Mouse (Mus musculus) brain, adult 2 months (tissue): ENCODE measurements at regions not wholly inside any gene's neighbourhood (a gene's known extent, or its start where the extent isn't known, plus 50 kb on each side); places are given as distances from the start of the nearest gene placed in this dataset.

Experiments used
- DNase-seq: peaks from one replicate; pipeline ENCODE4 v3.0.0; 2011; ENCODE audit warnings: low read depth, low spot score

DNA sequence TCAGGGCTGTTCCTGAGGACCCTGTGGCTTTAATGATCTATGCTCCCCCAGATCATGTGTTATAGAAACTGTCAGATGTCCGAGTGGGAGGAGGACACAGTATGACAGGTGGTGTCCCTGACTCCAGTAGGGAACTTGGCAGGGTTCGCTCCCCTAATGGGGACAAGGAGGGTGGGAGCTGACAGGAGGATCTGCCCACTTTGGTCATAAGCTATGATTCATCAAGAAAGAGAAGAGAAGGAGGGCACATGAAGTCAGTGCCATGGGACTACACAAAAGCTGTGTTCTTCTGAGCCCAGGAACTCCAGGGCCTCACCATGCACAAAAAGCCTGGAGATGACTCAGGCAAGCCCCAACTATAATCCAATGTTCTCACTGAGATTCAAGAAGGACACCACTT lies 162.2 kb upstream of the Brinp1 start:
- peak; percentile 95 for DNase-seq

DNA sequence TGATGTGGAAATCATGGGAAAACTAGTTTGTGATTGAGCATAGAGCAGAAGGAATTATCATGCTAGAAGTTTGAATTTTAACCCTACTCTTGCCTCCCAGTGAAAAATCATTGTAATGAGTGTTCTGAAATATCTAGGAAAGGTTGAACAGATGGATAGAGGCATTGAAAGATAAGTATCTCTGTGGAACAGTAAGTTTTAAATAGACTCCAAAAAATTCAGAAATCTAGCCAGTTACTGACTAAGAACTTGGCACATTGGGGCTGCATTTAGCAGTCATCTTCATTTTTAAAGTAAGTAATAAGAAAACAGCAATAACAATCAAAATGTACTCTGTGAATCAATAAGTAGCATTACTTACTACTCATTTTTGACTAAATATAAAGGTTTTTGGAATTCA lies 151.0 kb upstream of the Brinp1 start:
- DNase-seq: peak; percentile 61

DNA sequence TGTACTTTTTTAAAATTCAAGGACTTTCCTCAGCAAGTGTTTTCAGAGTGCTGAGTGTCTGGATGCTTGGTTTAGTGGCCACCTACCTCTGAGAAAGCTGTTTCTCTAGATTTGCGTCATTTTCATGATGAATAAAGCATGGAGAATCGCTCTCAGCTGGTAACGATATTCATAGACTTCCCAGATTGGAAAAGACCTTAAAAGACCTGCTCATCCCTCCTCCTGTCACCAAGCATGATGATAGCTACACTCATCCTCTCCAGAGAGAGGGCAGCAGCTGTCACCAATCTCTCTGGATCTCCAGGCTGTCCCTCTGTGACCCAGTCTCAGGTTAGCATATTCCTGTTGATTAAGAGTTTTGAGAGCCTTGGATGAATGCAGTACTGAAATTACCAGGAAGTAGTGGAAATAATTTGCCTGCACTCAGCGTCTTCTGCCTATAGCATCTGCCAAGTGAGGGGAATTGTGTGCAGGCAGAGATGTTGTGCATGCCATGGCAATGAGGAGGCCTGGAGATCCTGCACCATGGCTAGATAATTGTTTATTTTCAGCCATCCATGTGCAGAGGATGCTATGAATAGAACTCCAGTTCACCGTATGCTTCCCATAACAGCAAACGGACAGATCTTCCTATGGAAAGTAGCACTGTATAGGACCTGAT lies 141.7 kb upstream of the Brinp1 start:
- DNase-seq: peak; percentile 82

DNA sequence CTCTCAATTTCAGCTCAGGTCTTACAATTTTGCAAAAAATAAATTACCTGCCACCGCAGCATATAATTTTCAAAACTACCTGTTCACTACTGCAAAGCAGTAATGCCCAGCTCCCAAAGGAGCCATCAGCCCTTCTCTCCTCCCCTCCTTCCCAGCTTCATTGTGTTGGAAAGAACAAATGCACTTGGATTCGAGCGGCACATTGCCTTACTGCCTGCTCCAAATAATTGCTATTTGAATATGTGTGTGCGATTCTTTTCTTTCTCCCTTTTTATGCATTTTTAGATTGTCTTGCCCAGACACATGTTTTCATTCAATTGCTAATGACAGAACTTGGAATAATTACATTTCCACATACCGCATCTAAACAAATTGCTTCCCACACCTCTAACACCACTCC lies 123.9 kb upstream of the Brinp1 start:
- no peak for DNase-seq

DNA sequence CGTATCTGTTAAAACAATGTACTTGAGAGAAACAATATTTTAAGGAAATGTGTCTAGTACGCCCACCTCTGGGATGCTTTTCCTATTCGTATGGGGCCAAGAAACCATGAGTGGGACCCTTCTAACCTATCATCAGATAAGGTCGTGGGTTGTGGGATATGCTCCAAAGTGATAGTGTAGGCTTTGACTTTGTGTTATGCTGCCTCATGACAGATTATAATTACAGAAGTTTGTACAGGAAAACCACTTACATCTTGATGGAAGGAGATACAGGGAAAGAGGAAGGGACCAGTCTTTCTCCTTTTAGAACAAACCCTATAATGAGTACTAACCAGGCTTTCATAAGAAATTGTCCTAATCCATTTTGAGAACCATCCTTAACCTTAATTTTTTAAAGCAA lies 123.1 kb upstream of the Brinp1 start:
- no peak for DNase-seq

DNA sequence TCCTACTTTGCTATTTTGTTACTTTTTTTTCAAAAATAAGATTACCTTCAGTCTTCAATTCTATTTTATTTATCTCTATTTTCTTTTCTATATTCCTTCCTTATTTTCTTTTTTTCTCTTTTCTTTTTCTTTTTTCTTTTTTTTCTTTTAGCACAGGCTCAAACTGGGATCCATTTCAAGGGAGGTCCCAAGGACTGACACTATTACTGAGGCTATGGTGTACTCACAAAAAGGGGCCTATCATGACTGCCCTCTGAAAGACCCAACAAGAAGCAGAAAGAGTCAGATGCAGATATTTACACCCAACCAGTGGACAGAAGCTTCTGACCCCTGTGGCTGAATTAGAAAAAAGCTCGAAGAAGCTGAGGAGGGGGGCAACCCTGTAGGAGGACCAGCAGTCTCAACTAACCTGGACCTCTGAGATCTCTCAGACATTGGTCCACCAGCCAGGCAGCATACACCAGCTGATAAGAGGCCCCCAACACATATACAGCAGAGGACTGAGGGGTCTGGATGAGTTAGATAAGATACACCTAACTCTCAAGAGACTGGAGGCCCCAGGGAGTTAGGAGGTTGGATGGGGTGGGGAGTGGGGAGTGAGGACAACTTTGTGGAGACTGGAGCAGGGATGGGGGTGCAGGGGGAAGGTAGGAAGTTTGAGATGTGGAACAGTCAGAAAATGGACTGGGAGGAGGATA lies 85.6 kb upstream of the Brinp1 start:
- no peak for DNase-seq

DNA sequence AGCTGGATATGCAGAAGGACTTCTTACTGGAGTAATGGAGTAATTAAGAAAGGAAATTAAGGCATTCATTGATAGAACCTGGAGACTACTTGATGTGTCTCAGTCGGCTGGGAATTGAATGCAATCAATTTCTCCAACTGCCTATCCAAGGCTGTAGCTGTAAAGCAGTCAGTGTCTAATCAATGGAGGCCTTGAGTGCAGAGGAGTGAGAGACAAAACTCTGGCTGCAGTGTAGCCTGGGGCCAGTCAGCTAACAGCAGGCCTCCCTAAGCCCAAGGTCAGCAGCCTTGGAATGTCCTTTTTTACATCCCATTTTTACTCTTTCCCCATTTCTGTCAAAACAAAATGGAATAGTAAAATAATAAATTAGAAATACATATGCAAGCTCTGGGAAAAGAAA lies 80.0 kb upstream of the Brinp1 start:
- no peak for DNase-seq

DNA sequence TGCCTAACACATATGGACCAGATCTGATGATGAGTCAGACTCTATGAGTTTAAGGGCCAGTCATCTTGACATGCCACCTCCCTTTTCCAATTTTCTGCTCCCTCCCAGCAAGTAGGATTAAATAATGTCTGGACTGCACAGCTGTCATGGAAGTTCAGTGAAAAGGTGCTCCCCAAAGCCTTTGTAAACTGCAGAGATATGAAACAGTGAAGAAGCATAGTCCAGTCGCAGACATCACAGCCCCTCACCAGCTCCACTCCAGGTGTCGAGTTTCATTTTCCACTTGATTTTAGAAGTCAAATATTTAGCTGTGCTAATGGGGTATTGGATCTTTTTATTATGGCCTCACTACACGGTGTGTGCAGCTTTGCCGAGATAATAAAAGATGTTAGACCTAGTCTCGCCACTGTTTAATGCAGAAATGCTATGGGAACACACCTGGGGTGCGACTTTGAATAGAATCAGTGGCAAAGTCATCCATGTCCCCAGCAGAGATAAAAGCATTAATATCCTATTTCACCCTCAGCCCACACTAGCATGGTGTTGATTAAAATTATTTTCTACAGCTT lies 66.0 kb upstream of the Brinp1 start:
- peak; percentile 6 for DNase-seq

DNA sequence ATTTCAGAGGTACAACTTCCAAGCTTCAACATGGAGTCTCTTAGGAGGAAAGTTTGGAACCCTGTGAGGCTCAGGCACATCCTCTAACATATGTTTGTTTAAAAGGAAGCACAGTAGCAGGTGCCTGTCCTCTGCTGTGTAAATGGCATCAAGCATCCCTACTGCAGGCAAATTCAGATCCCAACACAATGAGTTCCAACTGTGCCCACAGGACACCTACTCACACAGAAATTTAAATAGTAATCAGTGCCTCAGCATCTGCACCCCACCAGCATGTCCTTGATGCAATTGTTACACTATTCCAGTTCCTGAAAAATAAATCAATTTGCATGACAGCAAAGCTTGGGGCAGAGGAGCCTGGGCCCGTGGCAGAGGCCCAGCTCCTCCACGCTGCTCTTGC lies 61.2 kb upstream of the Brinp1 start:
- DNase-seq: peak; percentile 78
